Mouse (Mus musculus) urinary bladder, postnatal 10 days (tissue): ENCODE results near the gene Tctex1d2.

Source experiments
- DNase-seq: peaks from one replicate; pipeline ENCODE4 v3.0.0; 2022; ENCODE audit warnings: low spot score

The Tctex1d2 gene

DNA sequence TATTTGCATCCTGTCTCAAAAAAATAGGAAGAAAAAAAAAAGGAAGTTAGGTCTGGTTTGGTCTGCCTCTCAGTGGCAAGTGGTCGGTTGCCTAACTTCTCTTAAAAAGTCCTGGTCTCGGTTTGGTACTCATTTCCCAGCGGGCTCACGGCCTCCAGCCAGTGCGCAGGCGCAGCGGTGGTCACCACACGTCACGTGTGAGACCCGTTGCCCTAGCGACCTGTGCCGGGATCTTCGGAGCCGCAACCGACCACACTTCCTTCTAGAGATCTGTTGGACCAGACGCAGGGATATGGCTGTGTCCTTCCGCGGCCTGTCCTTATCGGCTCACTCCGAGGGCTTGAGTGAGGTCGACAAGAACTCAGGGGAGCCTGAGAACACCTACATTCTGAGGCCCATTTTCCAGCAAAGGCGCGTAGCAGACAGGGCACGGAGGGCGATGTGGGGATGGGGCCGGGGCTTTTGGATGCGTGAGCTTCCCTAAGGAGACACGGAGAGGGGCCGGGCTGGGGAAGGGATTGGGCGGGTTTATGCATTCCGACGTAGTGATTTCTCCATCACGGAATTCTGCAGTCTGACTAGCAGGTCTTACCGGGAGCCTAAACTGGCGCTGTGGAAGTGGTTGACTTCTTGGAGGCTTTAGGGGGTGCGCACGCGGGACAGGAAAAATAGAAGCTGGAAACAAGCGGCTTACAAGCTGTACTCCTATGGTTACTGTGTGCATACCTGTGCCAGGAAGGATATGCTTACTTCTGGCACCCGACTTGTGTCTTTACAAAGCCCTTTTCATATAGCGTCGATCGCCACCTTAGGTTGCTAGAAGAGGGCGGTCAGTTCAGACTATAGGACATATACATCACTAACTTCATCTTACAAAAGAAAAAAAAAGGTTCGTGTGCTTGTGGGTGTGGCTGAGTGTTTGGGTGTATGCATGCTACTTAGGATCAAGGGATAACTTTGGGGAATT lies at the start of gene Tctex1d2:
Gene Tctex1d2, plus strand, starts transcription at position 186 of the 967 bp plus-strand sequence.
- peak; percentile 79 for DNase-seq

DNA sequence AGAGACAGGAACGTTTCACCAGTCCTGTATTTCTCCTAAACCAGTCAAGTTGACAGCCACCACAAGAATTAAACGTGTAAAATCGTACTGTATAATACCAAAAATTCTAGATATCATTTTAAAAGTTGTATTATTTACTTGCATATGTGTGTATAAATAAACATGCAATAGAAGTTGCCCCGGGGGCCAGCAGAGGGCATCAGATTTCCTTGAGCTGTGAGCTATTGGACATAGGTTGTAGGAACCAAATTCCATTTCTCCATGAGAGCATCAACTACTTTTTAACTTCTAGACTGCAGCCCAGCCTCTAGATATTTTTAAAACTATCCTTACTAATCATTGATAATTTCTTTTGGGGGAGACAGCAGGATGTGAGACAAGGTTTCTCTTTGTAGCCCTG lies 48.2 kb upstream of the Tctex1d2 start:
- DNase-seq: no peak

- no peak for DNase-seq
These were observed 39.9 kb upstream of the Tctex1d2 start for GRCm38 (mm10) chr16:32379575-32379974.

DNA sequence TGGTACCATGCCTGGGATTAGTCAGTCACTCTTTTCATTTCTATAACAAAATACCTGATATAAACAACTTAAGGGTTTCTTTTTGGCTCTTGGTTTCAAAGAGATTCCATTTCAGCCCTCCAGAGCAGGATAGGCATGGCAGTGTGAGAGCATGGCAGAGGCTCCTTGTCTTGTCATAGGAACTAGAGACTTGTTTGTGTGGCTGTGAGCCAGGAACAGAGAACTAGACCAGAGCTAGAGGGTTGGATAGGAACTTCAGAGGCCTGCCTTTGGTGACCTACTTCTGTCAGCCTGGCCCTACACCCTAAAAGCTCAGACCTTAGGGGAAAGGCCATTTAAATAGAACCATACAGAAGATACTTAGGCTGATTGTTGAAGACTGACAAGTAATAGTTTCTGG lies 36.6 kb upstream of the Tctex1d2 start:
- DNase-seq: no peak

DNA sequence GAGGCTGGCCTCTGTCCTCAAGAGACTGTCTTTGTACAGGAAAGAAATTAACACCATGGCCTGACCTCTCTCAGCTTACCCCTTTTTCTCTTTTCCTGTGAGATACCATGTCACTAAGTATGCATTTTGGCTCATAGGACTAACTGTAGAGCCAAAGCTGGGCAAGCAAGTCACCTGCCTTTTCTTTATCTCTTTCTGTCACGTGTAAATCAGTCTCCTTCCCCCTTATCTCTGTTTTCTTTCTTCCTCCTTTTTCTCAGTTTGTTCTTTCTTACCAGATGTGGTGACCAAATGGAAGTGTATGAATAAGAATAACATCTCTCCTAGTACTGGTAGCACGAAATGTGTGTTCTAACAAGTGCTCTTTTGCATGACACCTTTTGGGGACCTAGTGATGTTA lies 34.6 kb upstream of the Tctex1d2 start:
- no peak for DNase-seq

DNA sequence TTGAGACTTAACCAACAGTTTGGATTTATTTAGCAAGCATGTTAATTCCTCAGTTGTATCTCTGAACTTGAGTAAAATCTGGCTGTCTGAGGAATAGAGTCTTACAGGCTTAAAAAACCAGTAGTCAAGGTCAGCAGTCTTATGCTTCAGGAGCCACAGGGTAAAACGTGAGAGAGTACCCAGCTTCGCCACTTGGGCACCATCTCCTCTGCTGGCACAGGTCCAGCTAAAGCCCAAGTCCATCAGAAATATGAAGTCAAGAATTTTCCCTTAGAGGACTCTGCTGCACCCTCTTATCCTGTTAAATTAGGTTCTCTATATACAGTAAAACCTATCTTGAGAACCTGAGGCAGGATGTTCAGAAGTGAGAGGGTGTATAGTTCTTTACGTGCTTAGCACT lies 32.7 kb upstream of the Tctex1d2 start:
- no peak for DNase-seq

GRCm38 (mm10) chr16:32389049-32389448 lies 30.5 kb upstream of the Tctex1d2 start:
- DNase-seq: no peak

GRCm38 (mm10) chr16:32389841-32390240 lies 29.7 kb upstream of the Tctex1d2 start:
- DNase-seq: no peak

DNA sequence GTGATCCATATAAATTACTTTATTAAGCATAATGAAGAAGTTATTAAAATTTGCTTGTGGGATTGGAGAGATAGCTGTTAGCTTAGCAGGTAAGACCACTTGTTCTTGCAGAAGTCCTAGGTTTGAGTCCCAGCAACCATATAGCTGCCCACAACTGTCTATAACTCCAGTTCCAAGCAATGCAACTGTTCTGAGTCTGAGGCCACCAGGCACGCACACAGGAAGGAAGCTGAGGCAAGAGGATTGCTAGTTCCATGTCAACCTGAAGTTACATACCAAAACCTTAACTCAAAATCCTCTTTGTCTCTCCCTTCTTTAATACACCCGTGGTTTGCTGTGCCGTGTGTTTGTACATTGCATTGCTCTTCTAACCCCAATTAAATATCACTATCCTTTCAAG lies 28.6 kb upstream of the Tctex1d2 start:
- no peak for DNase-seq

DNA sequence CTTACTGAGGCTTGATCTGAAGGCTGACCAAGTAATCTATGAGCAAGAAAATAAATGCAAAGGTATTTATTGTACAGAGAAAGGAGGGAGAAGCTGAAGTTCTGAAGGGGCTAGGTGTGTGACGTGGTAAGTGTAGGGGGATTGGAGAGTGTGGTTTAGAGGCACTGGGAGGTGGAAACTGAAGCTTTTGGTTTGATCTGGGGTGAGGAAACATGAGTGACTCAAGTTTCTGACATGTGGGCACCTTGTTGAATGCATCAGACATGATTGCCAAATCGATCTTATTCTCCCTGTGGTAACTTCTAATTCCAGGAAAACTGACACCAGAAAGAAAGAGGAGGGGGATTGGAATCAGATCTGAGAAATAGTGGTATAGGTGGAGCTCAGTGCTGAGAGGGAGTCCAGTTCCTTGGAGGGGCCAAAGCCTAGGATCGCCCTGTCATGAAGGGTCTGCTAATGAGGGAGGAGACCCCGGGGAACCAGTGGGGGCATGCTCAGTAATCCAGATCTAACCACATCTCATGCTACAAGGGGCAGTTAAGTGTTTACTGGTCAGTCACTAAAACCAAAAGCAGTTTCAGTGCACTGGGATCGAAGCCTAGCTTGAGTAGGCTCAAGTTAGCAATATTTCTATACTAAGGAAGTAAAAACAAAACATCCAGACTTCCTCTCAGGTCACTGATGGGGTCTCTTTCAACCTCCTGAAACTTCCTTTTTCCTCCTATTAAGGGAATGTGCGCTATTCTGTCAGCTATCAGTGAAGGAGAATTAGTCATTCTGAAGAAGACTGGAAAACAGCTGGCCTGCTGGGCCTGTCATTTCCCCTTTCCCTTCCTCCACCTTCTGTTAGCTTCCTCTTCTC lies 23.6 kb upstream of the Tctex1d2 start:
- no peak for DNase-seq

DNA sequence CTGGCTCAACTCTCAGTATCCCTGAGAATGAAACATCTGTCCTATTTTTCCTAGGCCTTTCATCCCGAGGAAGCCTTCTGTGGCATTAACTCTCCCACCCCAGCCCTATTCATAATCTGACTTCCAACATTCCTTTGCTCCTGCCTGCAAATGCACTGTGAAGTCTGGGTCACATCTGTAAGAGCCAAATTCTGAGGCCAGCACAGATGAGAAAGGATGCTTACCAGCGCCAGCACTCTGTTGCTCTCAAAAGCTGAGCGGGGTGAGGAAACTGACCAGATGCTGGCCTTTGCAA lies 23.0 kb upstream of the Tctex1d2 start:
- DNase-seq: no peak

DNA sequence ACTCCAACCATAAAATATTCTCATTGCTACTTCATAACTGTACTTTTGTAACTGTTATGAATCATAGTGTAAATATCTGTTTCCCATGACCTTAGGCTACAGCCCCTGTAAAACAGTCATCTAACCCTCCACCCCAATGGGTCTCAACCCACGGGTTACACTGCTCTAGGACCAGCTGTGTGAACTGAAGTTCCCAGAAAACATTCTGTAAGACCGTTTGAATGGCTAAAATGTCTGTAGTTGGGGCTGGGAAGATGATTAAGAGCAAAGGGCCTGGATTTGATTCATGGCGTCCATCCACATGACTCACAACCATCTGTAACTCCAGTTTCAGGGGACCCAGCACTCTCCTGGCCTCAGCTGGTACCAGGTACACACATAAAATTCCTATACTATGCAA lies 21.3 kb upstream of the Tctex1d2 start:
- DNase-seq: no peak

- no peak for DNase-seq
These were observed 19.2 kb upstream of the Tctex1d2 start, which contains the start of gene Tm4sf19 for GRCm38 (mm10) chr16:32400267-32400666. Gene Tm4sf19 (plus strand): TSS chr16:32400506.

- DNase-seq: no peak
These were observed 18.1 kb upstream of the Tctex1d2 start for GRCm38 (mm10) chr16:32401335-32401965.

DNA sequence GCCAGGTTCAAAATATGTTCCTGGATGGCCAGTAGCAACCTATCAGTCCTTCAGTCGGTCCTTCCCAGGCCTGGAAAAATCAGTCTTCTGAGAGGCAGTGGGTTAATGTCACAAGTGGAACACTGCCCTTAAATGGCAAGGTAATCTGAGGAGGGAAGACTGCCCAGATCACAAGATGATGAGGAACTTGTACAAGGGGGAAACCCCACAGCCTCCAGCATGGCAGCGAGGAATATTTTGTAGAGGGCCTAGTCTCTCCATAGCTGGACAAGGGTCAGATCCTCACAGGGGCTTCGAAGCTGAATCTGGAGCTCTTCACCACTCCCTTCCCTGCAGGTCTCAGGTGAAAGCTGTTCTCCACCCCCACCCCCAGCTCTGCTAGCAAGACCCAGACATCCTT lies 16.7 kb upstream of the Tctex1d2 start:
- no peak for DNase-seq

GRCm38 (mm10) chr16:32405716-32406115 lies 13.8 kb upstream of the Tctex1d2 start:
- DNase-seq: no peak

GRCm38 (mm10) chr16:32406671-32407070 lies 12.8 kb upstream of the Tctex1d2 start:
- no peak for DNase-seq

GRCm38 (mm10) chr16:32407730-32408129 lies 11.8 kb upstream of the Tctex1d2 start:
- DNase-seq: no peak

DNA sequence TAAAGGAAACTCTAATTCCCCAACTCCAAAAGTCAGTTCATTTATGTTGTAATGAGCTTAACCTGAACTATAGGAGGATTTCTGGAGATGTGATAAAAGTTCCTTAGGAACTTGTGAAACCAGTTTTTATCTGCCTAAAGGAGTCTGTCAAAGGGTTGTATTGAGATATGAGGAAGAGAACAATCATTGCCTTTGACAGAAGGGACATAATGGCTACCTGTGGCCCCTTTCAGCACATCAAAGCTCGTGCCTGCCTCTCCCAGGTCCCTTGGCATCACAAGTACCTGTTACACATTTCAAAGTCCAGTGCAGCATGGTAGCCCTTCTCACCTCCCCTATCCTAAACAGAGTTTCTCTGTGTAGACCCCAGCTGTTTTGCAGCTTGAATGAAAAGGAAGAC lies 2.0 kb upstream of the Tctex1d2 start:
- no peak for DNase-seq

DNA sequence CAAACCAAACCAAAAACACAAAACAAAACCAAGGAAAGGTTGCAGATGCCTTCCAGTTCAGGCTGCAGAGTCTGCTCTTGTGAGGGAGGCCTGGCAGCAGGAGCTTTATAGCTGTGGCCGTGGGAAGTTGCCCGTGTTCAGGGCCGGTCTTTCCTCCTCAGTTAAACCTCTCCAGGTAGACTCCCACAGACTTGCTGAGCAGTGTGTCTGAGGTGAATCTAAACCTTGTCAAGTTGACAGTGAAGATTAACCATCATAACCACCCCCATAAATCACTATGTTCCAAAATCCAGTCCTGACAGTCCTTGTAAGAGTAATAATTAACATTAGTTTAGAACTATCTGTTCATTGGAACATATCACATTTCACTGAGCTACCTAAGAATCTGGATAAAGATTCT lies 8.0 kb downstream of the Tctex1d2 start:
- no peak for DNase-seq

- peak; percentile 63 for DNase-seq
These were observed 11.1 kb downstream of the Tctex1d2 start, which contains the start of gene Pcyt1a for GRCm38 (mm10) chr16:32430474-32431046. Gene Pcyt1a (plus strand): TSS chr16:32430921.

- DNase-seq: no peak
These were observed 11.6 kb downstream of the Tctex1d2 start for GRCm38 (mm10) chr16:32431047-32431591.
